Mouse (Mus musculus): Measurements from ENCODE around the gene Cygb.
"Not testable (repeated sequence)": the region's sequence is repeated elsewhere in the genome, so short reads cannot be mapped to it uniquely, and the experiment has no call there.

Gene Cygb

GRCm38 (mm10) chr11:116619156-116619555 is 35.0 kb downstream of the Cygb start:
- in situ Hi-C loops (cut with MboI, MseI) = no loop called here

GRCm38 (mm10) chr11:116618666-116619065 is 35.4 kb downstream of the Cygb start:
- in situ Hi-C loops (cut with MboI, MseI) = no loop called here

GRCm38 (mm10) chr11:116617641-116618040 is 36.5 kb downstream of the Cygb start:
- in situ Hi-C loops (cut with MboI, MseI) = no loop called here

GRCm38 (mm10) chr11:116616438-116617118 is 37.5 kb downstream of the Cygb start:
- in situ Hi-C loops (cut with MboI, MseI) = no loop called here

GRCm38 (mm10) chr11:116615735-116616437 is 38.2 kb downstream of the Cygb start:
- in situ Hi-C loops (cut with MboI, MseI) = no loop called here

GRCm38 (mm10) chr11:116613234-116613633 is 40.9 kb downstream of the Cygb start:
- in situ Hi-C loops (cut with MboI, MseI) = no loop called here

GRCm38 (mm10) chr11:116612554-116612953 is 41.6 kb downstream of the Cygb start:
- in situ Hi-C loops (cut with MboI, MseI) = no loop called here

- in situ Hi-C loops (cut with MboI, MseI) = no loop called here
Observed at GRCm38 (mm10) chr11:116611883-116612282, 42.2 kb downstream of the Cygb start.

GRCm38 (mm10) chr11:116611168-116611567 is 42.9 kb downstream of the Cygb start:
- in situ Hi-C loops (cut with MboI, MseI) = not testable (repeated sequence)

- in situ Hi-C loops (cut with MboI, MseI) = no loop called here
Observed at GRCm38 (mm10) chr11:116609965-116610630, 44.0 kb downstream of the Cygb start.

GRCm38 (mm10) chr11:116607717-116608116 is 46.4 kb downstream of the Cygb start:
- in situ Hi-C loops (cut with MboI, MseI) = no loop called here

- in situ Hi-C loops (cut with MboI, MseI) = loop anchor here (5.0 kb wide), 1 partner anchor 48 kb away; the partner anchor contains the start of genes Cygb and Prcd
Observed at GRCm38 (mm10) chr11:116604097-116604496, 50.0 kb downstream of the Cygb start.

GRCm38 (mm10) chr11:116603339-116603738 is 50.8 kb downstream of the Cygb start:
- in situ Hi-C loops (cut with MboI, MseI) = loop anchor here (5.0 kb wide), 1 partner anchor 49 kb away; the partner anchor contains the start of genes Cygb and Prcd

GRCm38 (mm10) chr11:116602043-116602442 is 52.1 kb downstream of the Cygb start:
- in situ Hi-C loops (cut with MboI, MseI) = loop anchor here (5.0 kb wide), 1 partner anchor 50 kb away; the partner anchor contains the start of genes Cygb and Prcd

- in situ Hi-C loops (cut with MboI, MseI) = loop anchor here (5.0 kb wide), 1 partner anchor 51 kb away; the partner anchor contains the start of genes Cygb and Prcd
Observed at GRCm38 (mm10) chr11:116601166-116601565, 52.9 kb downstream of the Cygb start.

- in situ Hi-C loops (cut with MboI, MseI) = no loop called here
Observed at GRCm38 (mm10) chr11:116599230-116599629, 54.9 kb downstream of the Cygb start.

- in situ Hi-C loops (cut with MboI, MseI) = no loop called here
Observed at GRCm38 (mm10) chr11:116598193-116598592, 55.9 kb downstream of the Cygb start.

- in situ Hi-C loops (cut with MboI, MseI) = no loop called here
Observed at GRCm38 (mm10) chr11:116596766-116597165, 57.3 kb downstream of the Cygb start.

All from T-helper 2 cell (primary cell).